Mouse (Mus musculus): ENCODE results near the gene Rps6kb1. TPM values are rescaled to one million over a fixed set of nuclear protein-coding genes. Genes with fewer than 3 reads are reported as not detected.

Gene Rps6kb1
- total and polyA plus RNA-seq, 2 experiments from 2014 or later = 34.2 to 67.3 TPM

DNA sequence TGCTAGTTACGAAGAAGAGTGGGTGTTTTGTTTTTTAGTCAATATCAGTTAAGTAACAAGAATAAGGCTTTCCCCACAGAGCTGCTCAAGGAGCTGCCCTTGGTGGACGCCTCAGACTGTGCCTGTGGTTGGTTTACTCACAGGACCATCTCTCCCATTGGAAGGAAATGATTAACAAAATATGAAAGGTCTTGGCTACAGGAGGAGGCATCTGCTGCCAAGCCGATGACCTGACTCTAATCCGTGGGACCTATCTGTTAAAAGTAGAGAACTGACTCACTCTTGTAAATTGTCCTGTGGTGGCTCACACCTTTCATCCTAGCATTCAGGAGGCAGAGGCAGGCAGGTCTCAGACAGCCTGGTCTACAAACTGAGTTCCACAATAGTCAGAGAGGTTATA lies 17.1 kb downstream of the Rps6kb1 start:
- DNase-seq (ENCODE audit: low spot score) = no peak
- no peaks in the 10 kb centered on the region for H3K4me1 ChIP-seq (ENCODE audit: insufficient read depth, low read length)
- H3K9ac ChIP-seq (replicated peaks; ENCODE audit: low read length) = no peak overlapping the region
- 96% methylated on average over 4 of the region's 4 CpGs for WGBS
- TF ChIP-seq CTCF (IDR thresholded peaks at IDR 0.05; ENCODE audit: low read depth) = no peak
- H3K4me3 ChIP-seq (ENCODE audit: low read length) = no peak overlapping the region
- H3K27me3 ChIP-seq (ENCODE audit: insufficient read depth, low read length) = no peaks in the 10 kb centered on the region
- ATAC-seq = no peak
- H3K4me2 ChIP-seq (ENCODE audit: low read depth, low read length) = no peak overlapping the region
- no peaks in the 10 kb centered on the region for H3K9me3 ChIP-seq (ENCODE audit: low read length)
- peaks cover 38% of the 10 kb centered on the region for H3K36me3 ChIP-seq (ENCODE audit: insufficient read depth, low read length)
- no peak overlapping the region for H3K27ac ChIP-seq

DNA sequence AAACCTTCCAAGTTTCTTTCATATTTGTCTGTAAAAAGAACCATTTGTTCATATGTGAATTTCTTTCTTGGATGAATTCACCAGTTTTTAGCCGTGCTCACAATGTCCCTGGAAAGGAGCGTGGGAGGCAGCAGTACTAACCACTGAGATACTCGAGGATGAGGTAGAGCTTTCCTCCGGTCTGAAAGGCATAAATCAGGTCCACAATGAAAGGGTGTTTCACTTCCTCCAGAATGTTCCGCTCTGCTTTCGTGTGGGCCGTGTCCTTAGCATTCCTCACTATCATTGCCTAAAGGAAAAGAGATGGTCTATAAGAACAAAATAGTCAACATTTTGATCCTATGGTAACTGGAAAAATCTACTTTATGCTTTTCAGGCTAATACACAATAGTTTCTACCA lies 24.9 kb downstream of the Rps6kb1 start:
- Histone ChIP-seq H3K36me3 (ENCODE audit: insufficient read depth, low read length) (peaks cover 68% of the 10 kb centered on the region), H3K27ac (no peak overlapping the region), H3K4me3 (ENCODE audit: low read length) (no peak overlapping the region), H3K4me2 (ENCODE audit: low read depth, low read length) (no peak overlapping the region), H3K9me3 (ENCODE audit: low read length) (no peaks in the 10 kb centered on the region), H3K9ac (replicated peaks; ENCODE audit: low read length) (no peak overlapping the region), H3K27me3 (ENCODE audit: insufficient read depth, low read length) (no peaks in the 10 kb centered on the region), H3K4me1 (ENCODE audit: insufficient read depth, low read length) (no peaks in the 10 kb centered on the region)
- 91% methylated on average over 7 of the region's 7 CpGs for WGBS
- DNase-seq (ENCODE audit: low spot score) (no peak), ATAC-seq (no peak)
- no peak for TF ChIP-seq CTCF (IDR thresholded peaks at IDR 0.05; ENCODE audit: low read depth)

DNA sequence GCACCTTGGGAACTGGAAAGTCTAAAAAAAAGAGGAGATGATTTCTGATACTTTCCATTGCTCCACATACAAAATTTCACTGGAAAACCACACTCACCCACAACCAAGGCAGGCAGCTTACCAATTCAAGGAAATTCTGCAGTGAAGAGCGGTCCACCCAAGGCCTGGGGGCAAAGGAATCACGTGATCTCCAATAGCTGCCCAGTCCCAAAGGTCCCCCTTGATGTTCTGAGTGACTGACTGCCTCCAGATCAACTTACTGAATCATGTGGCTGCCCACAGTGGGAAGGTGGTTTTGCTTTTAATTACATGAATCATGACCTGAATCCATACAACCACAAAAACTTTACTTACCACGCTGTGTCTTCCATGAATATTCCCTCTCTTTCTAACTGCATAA lies 27.4 kb downstream of the Rps6kb1 start:
- Histone ChIP-seq H3K27me3 (ENCODE audit: insufficient read depth, low read length) (no peaks in the 10 kb centered on the region), H3K27ac (no peak overlapping the region), H3K36me3 (ENCODE audit: insufficient read depth, low read length) (peaks cover 63% of the 10 kb centered on the region), H3K9ac (replicated peaks; ENCODE audit: low read length) (no peak overlapping the region), H3K9me3 (ENCODE audit: low read length) (no peaks in the 10 kb centered on the region), H3K4me2 (ENCODE audit: low read depth, low read length) (no peak overlapping the region), H3K4me3 (ENCODE audit: low read length) (no peak overlapping the region), H3K4me1 (ENCODE audit: insufficient read depth, low read length) (no peaks in the 10 kb centered on the region)
- TF ChIP-seq CTCF (IDR thresholded peaks at IDR 0.05; ENCODE audit: low read depth) = no peak
- DNase-seq (ENCODE audit: low spot score) (no peak), ATAC-seq (no peak)
- WGBS = 87% methylated on average over 3 of the region's 3 CpGs

DNA sequence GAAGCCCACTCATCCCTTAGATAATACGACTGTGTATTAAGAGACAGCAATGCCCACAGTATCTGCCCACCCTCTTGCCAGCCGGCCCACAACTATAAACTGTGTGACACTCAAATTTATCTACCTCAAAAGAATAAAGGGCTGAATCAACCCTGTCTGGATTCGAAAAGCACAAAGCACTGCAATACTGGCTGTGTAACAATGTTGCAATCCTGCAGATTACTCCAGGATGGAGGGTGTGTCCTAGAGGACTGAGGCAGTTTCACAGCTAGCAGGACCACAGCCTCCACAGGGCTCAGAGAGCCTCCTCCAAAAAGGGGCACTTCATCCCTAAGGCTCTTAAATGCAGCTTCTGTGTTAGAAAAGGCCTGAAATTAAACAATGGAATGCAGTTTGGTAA lies 28.0 kb downstream of the Rps6kb1 start:
- Histone ChIP-seq H3K9ac (replicated peaks; ENCODE audit: low read length) (no peak overlapping the region), H3K36me3 (ENCODE audit: insufficient read depth, low read length) (peaks cover 59% of the 10 kb centered on the region)

DNA sequence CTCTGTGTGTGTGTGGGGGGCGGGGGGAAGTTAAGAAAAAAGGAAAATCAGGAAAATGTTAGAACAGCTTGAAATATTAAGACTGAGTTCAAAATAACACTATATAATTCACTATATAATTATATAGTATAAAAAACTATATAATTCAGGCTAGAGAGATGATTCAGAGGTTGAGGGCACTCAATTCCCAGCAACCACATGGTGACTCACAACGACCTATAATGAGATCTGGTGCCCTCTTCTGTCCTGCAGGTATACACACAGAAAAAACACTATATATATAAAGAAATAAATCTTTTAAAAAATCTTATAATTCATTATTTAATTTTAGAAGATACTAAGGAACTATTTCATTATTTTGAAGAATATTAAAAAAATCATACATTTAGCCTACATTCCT lies 36.6 kb downstream of the Rps6kb1 start:
- Histone ChIP-seq H3K4me3 (ENCODE audit: low read length) (no peak overlapping the region), H3K9ac (replicated peaks; ENCODE audit: low read length) (no peak overlapping the region), H3K27me3 (ENCODE audit: insufficient read depth, low read length) (no peaks in the 10 kb centered on the region), H3K4me2 (ENCODE audit: low read depth, low read length) (no peak overlapping the region), H3K4me1 (ENCODE audit: insufficient read depth, low read length) (no peaks in the 10 kb centered on the region), H3K36me3 (ENCODE audit: insufficient read depth, low read length) (peaks cover 53% of the 10 kb centered on the region), H3K9me3 (ENCODE audit: low read length) (no peaks in the 10 kb centered on the region), H3K27ac (no peak overlapping the region)
- DNase-seq (ENCODE audit: low spot score) = no peak
- ATAC-seq = no peak
- 91% methylated on average over 2 of the region's 2 CpGs for WGBS
- no peak for TF ChIP-seq CTCF (IDR thresholded peaks at IDR 0.05; ENCODE audit: low read depth)

More for the DNA sequence above, 28.0 kb downstream of the Rps6kb1 start:
- no peak overlapping the region for H3K4me3 ChIP-seq (ENCODE audit: low read length)
- no peak overlapping the region for H3K4me2 ChIP-seq (ENCODE audit: low read depth, low read length)
- H3K9me3 ChIP-seq (ENCODE audit: low read length) = no peaks in the 10 kb centered on the region
- H3K27me3 ChIP-seq (ENCODE audit: insufficient read depth, low read length) = no peaks in the 10 kb centered on the region
- 87% methylated on average over 3 of the region's 3 CpGs for WGBS
- no peak for TF ChIP-seq CTCF (IDR thresholded peaks at IDR 0.05; ENCODE audit: low read depth)
- ATAC-seq (no peak), DNase-seq (ENCODE audit: low spot score) (no peak)
- H3K27ac ChIP-seq = no peak overlapping the region
- H3K4me1 ChIP-seq (ENCODE audit: insufficient read depth, low read length) = no peaks in the 10 kb centered on the region

DNA sequence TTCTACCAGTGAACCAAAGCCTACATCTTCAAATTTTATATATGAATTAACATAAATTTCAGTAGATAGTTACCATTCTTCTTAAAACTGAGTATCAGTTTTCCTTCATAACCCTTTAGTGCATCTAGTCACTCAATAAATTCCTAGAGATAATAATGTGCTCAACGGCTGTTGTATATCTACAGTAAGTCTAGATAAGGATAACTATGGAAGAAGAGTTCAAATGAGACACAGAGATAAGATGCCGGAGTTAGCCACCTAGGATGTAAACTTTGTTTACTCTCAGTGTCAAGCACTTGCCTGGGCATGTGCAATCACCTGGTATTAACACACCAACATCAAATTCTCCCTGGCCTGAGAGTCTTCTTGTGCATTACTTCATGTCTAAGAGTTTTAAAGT lies 37.3 kb downstream of the Rps6kb1 start:
- Histone ChIP-seq H3K4me2 (ENCODE audit: low read depth, low read length) (no peak overlapping the region), H3K27me3 (ENCODE audit: insufficient read depth, low read length) (no peaks in the 10 kb centered on the region), H3K4me3 (ENCODE audit: low read length) (no peak overlapping the region), H3K9ac (replicated peaks; ENCODE audit: low read length) (no peak overlapping the region), H3K27ac (no peak overlapping the region), H3K9me3 (ENCODE audit: low read length) (no peaks in the 10 kb centered on the region), H3K36me3 (ENCODE audit: insufficient read depth, low read length) (peaks cover 51% of the 10 kb centered on the region), H3K4me1 (ENCODE audit: insufficient read depth, low read length) (no peaks in the 10 kb centered on the region)
- ATAC-seq = no peak
- no peak for TF ChIP-seq CTCF (IDR thresholded peaks at IDR 0.05; ENCODE audit: low read depth)
- DNase-seq (ENCODE audit: low spot score) = no peak
- WGBS = 97% methylated on average over 2 of the region's 2 CpGs

DNA sequence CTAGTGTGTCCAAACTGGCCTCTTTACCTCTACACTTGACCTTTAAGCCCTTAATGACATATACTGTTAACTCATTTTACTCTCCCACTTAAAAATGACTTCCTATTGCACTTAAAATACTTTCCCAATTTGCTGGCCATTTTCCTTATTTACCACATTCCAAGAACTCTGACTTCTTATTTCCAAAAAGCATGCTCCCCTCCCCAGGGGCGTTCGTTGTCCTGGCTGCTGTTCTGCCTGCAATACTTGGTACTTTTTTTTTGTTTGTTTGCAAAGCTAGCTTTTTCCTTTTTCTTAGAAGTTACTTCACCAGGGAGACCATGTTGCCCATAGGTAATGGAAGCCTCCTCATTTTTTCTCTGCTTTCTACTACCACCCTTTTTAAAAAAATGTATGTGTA lies 41.5 kb downstream of the Rps6kb1 start:
- DNase-seq (ENCODE audit: low spot score) (no peak), ATAC-seq (no peak)
- H3K4me3 ChIP-seq (ENCODE audit: low read length) = no peak overlapping the region
- TF ChIP-seq CTCF (IDR thresholded peaks at IDR 0.05; ENCODE audit: low read depth) = no peak
- peaks cover 27% of the 10 kb centered on the region for H3K36me3 ChIP-seq (ENCODE audit: insufficient read depth, low read length)
- H3K27ac ChIP-seq = no peak overlapping the region
- WGBS = 94% methylated on average over 2 of the region's 2 CpGs
- H3K4me2 ChIP-seq (ENCODE audit: low read depth, low read length) = no peak overlapping the region
- no peaks in the 10 kb centered on the region for H3K4me1 ChIP-seq (ENCODE audit: insufficient read depth, low read length)
- no peaks in the 10 kb centered on the region for H3K27me3 ChIP-seq (ENCODE audit: insufficient read depth, low read length)
- no peak overlapping the region for H3K9ac ChIP-seq (replicated peaks; ENCODE audit: low read length)
- H3K9me3 ChIP-seq (ENCODE audit: low read length) = no peaks in the 10 kb centered on the region
